Mouse (Mus musculus) midbrain, postnatal 0 days (tissue): Measurements from ENCODE around the gene Atg4d. TPM values are rescaled to one million over a fixed set of nuclear protein-coding genes. Genes with fewer than 3 reads are reported as not detected.

Experiments used
- ATAC-seq: fragments of 200-750 bp; cut with Nextera tagmentation; 2 replicates; pipeline ENCODE4 v1.8.0; 2017; ENCODE audit warnings: moderate number of reproducible peaks, mild to moderate bottlenecking, moderate TSS enrichment, moderate library complexity; ENCODE audit not compliant: low FRiP score
- DNase-seq: peaks from one replicate; pipeline ENCODE4 v3.0.0-alpha.2; 2015; ENCODE audit warnings: low spot score
- H3K27ac ChIP-seq: fragments of 300-500 bp; sonication (generic); 2 replicates; pipeline ENCODE4 v1.5.1; 2014; ENCODE audit warnings: low read depth, mild to moderate bottlenecking, low read length, mixed read lengths
- H3K27me3 ChIP-seq: fragments of 300-500 bp; sonication (generic); 2 replicates; pipeline ENCODE4 v1.6.1; 2014; ENCODE audit warnings: low read length, control low read depth, mixed read lengths; ENCODE audit not compliant: insufficient read depth
- H3K36me3 ChIP-seq: fragments of 300-500 bp; sonication (generic); 2 replicates; pipeline ENCODE4 v1.6.1; 2014; ENCODE audit warnings: low read length, control low read depth, mixed read lengths; ENCODE audit not compliant: insufficient read depth
- H3K4me1 ChIP-seq: fragments of 300-500 bp; sonication (generic); 2 replicates; pipeline ENCODE4 v1.6.1; 2014; ENCODE audit warnings: mild to moderate bottlenecking, control low read depth, antibody characterized with exemption, low read length, mixed read lengths; ENCODE audit not compliant: insufficient read depth
- H3K4me2 ChIP-seq: fragments of 300-500 bp; sonication (generic); 2 replicates; pipeline ENCODE4 v1.6.1; 2014; ENCODE audit warnings: low read depth, mild to moderate bottlenecking, low read length, mixed read lengths; ENCODE audit not compliant: poor library complexity, severe bottlenecking
- H3K4me3 ChIP-seq: fragments of 300-500 bp; sonication (generic); 2 replicates; pipeline ENCODE4 v1.5.1; 2014; ENCODE audit warnings: low read depth, mild to moderate bottlenecking, low read length, moderate library complexity
- H3K9ac ChIP-seq: fragments of 300-500 bp; sonication (generic); replicated peaks from 2 replicates; pipeline ENCODE4 v1.6.1; 2014; ENCODE audit warnings: mild to moderate bottlenecking, low read length, moderate library complexity, mixed read lengths; ENCODE audit not compliant: poor library complexity, severe bottlenecking
- H3K9me3 ChIP-seq: fragments of 300-500 bp; sonication (generic); 2 replicates; pipeline ENCODE4 v1.6.1; 2016; ENCODE audit warnings: low read length, control low read depth
- CTCF ChIP-seq: IDR thresholded peaks from 2 replicates; pipeline ENCODE4 v1.5.1; 2016; ENCODE audit warnings: antibody characterized with exemption, mild to moderate bottlenecking
- WGBS: fragments of 180-500 bp; shearing (Covaris S2); extraction: QIAGEN DNeasy Blood & Tissue Kit; methylation state at CpG from one replicate; pipeline ENCODE4 v1.1.7; 2014; 5-methylcytosine and 5-hydroxymethylcytosine counted together
- polyA plus RNA-seq: library from polyadenylated mRNA; unstranded; fragments of >200 nt; fragmentation: Nextera tagmentation; extraction: Ambion mirVana; gene quantifications from 2 replicates; pipeline ENCODE4 v1.2.1, GENCODE M21; 2015
- total RNA-seq: library from RNA; depleted of rRNA; stranded (reverse); fragments of >200 nt; gene quantifications from 2 replicates; pipeline ENCODE4 v1.2.3, GENCODE M21; 2014

The Atg4d gene
- total and polyA plus RNA-seq, 2 experiments from 2014 or later = 26.3 to 26.6 TPM

- 91% methylated on average over 6 of the region's 6 CpGs for WGBS
- DNase-seq = no peak
- Histone ChIP-seq H3K4me2 (no peak overlapping the region), H3K4me3 (no peak overlapping the region), H3K9ac (no peak overlapping the region), H3K4me1 (peaks cover 2% of the 10 kb centered on the region; the same call in 1 of the 2 replicates), H3K9me3 (no peaks in the 10 kb centered on the region), H3K27ac (no peak overlapping the region), H3K36me3 (no peaks in the 10 kb centered on the region), H3K27me3 (no peaks in the 10 kb centered on the region)
- ATAC-seq = no peak
- no peak for TF ChIP-seq CTCF
These were observed 41.2 kb upstream of the Atg4d start for GRCm38 (mm10) chr9:21223906-21224305.

GRCm38 (mm10) chr9:21224576-21225414 lies 40.3 kb upstream of the Atg4d start:
- DNase-seq (peak; percentile 18), ATAC-seq (no peak)
- 25% methylated on average over 26 of the region's 26 CpGs for WGBS
- H3K27ac ChIP-seq = no peak overlapping the region
- H3K4me2 ChIP-seq = peak overlapping the region; percentile 33
- no peaks in the 10 kb centered on the region for H3K9me3 ChIP-seq
- TF ChIP-seq CTCF = peak; percentile 17; the same call in 1 of the 2 replicates
- no peak overlapping the region for H3K4me3 ChIP-seq
- H3K9ac ChIP-seq = no peak overlapping the region
- H3K27me3 ChIP-seq = no peaks in the 10 kb centered on the region
- H3K4me1 ChIP-seq = peaks cover 2% of the 10 kb centered on the region; the same call in 1 of the 2 replicates
- H3K36me3 ChIP-seq = peaks cover 5% of the 10 kb centered on the region; the same call in 1 of the 2 replicates

- DNase-seq (no peak), ATAC-seq (no peak)
- Histone ChIP-seq H3K4me3 (no peak overlapping the region), H3K4me1 (peaks cover 2% of the 10 kb centered on the region; the same call in 1 of the 2 replicates), H3K27me3 (no peaks in the 10 kb centered on the region), H3K9me3 (no peaks in the 10 kb centered on the region), H3K27ac (no peak overlapping the region), H3K4me2 (peak overlapping the region; percentile 33), H3K36me3 (peaks cover 11% of the 10 kb centered on the region), H3K9ac (no peak overlapping the region)
- 18% methylated on average over 7 of the region's 7 CpGs for WGBS
- TF ChIP-seq CTCF = no peak
These were observed 39.7 kb upstream of the Atg4d start for GRCm38 (mm10) chr9:21225415-21225758.

GRCm38 (mm10) chr9:21227342-21227741 lies 37.8 kb upstream of the Atg4d start:
- TF ChIP-seq CTCF = no peak
- Histone ChIP-seq H3K9ac (peak overlapping the region; percentile 26; the same call in 1 of the 2 replicates), H3K9me3 (no peaks in the 10 kb centered on the region), H3K36me3 (peaks cover 21% of the 10 kb centered on the region), H3K27me3 (no peaks in the 10 kb centered on the region), H3K4me3 (peak overlapping the region; percentile 23), H3K27ac (no peak overlapping the region), H3K4me1 (0 out of 2 replicates have a peak, but pooled peaks cover 2% of the 10 kb centered on the region), H3K4me2 (peak overlapping the region; percentile 38)
- WGBS = 11% methylated on average over 16 of the region's 16 CpGs
- DNase-seq = peak; percentile 43
- ATAC-seq = peak; percentile 47; the same call in 1 of the 2 replicates

- Histone ChIP-seq H3K36me3 (peaks cover 38% of the 10 kb centered on the region), H3K4me3 (no peak overlapping the region), H3K27me3 (no peaks in the 10 kb centered on the region), H3K4me2 (no peak overlapping the region), H3K9ac (no peak overlapping the region), H3K4me1 (0 out of 2 replicates have a peak, but pooled peaks cover 2% of the 10 kb centered on the region), H3K9me3 (no peaks in the 10 kb centered on the region), H3K27ac (no peak overlapping the region)
- DNase-seq (no peak), ATAC-seq (no peak)
- WGBS = 47% methylated on average over 23 of the region's 23 CpGs
- TF ChIP-seq CTCF = no peak
These were observed 33.5 kb upstream of the Atg4d start for GRCm38 (mm10) chr9:21231551-21231950.

GRCm38 (mm10) chr9:21232867-21233266 lies 32.2 kb upstream of the Atg4d start:
- no peak overlapping the region for H3K27ac ChIP-seq
- ATAC-seq (no peak), DNase-seq (no peak)
- H3K9ac ChIP-seq = no peak overlapping the region
- H3K27me3 ChIP-seq = no peaks in the 10 kb centered on the region
- TF ChIP-seq CTCF = peak; percentile 19; the same call in 1 of the 2 replicates
- H3K9me3 ChIP-seq = no peaks in the 10 kb centered on the region
- 93% methylated on average over 5 of the region's 5 CpGs for WGBS
- H3K4me2 ChIP-seq = no peak overlapping the region
- peaks cover 6% of the 10 kb centered on the region for H3K4me1 ChIP-seq
- peaks cover 38% of the 10 kb centered on the region for H3K36me3 ChIP-seq
- H3K4me3 ChIP-seq = no peak overlapping the region
